Mouse (Mus musculus): ENCODE data around the gene Arfgap2.

Arfgap2 gene

GRCm38 (mm10) chr2:91312578-91313311 is 48.0 kb downstream of the Arfgap2 start:
- peak; percentile 43 for DNase-seq

GRCm38 (mm10) chr2:91314184-91314583 is 49.4 kb downstream of the Arfgap2 start:
- DNase-seq = no peak

- no peak for DNase-seq
Observed at GRCm38 (mm10) chr2:91320559-91321529, 56.1 kb downstream of the Arfgap2 start.

GRCm38 (mm10) chr2:91321923-91322322 is 57.1 kb downstream of the Arfgap2 start:
- no peak for DNase-seq

- no peak for DNase-seq
Observed at GRCm38 (mm10) chr2:91322490-91322889, 57.7 kb downstream of the Arfgap2 start.

GRCm38 (mm10) chr2:91324346-91324745 is 59.6 kb downstream of the Arfgap2 start:
- no peak for DNase-seq

GRCm38 (mm10) chr2:91324761-91325421 is 60.1 kb downstream of the Arfgap2 start:
- peak; percentile 27 for DNase-seq
